Comparison of ENCODE assay signal across 8 mouse cellular contexts in the genomic region with DNA sequence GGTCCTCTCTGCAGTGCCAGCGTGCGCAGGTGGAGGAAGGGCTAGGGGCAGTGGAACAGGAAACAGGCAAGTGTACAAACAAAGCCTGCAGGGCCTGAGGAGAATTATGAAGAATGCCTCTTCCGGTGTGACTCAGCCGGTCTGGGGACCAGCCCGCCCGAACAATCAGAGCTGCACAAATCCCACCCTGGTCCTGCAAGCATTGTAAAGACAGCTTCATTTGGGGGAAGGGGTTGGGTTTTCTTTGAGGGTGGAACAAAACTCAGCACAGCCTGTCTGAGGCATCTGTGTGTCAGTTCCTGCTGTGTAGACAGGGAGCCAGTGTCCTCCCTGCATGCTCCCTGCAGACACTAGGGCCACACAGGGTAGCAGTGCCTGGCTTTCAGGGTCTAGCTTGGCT.
DNase-seq lines count a peak whose midpoint lies in the region; ATAC-seq and TF ChIP-seq lines count a peak whose summit lies in the region.

No protein-coding gene starts in this region.

- DNase-seq in adrenal gland, postnatal 10 days, result peak; percentile 43
- no peak for DNase-seq in adrenal gland, adult 18-20 months (ENCODE audit: low spot score in 2 of 2)
- no peak for DNase-seq in Patski (ENCODE audit: low read depth, low spot score)
- peak; percentile 38 for DNase-seq in heart, postnatal 0 days (ENCODE audit: low spot score)
- DNase-seq in thymus, adult 2 months, result peak; percentile 52
- no peak for DNase-seq in layer of hippocampus, postnatal 14 days (ENCODE audit: low spot score in 2 of 2)
- DNase-seq in right cerebral cortex, postnatal 10 days (ENCODE audit: low spot score in 2 of 2), result no peak

- peak overlapping the region; percentile 6; the same call in 1 of the 2 replicates for H3K4me2 ChIP-seq in heart, postnatal 0 days (ENCODE audit: low read depth, low read length)
- H3K4me2 ChIP-seq in liver, embryonic 12.5 days, result no peak overlapping the region

- peak; percentile 65; the same call in 1 of the 2 replicates for TF ChIP-seq EP300 in heart, postnatal 0 days (IDR thresholded peaks at IDR 0.05; ENCODE audit: low read depth)

- CTCF ChIA-PET in Patski (lab: Charles Lee), result interaction anchor here (1.6 to 2.0 kb wide), 2 partner anchors 116 to 119 kb away, joined by 4 to 5 read pairs; no protein-coding TSS in a partner anchor

- no peak overlapping the region for H3K4me3 ChIP-seq in heart, postnatal 0 days (ENCODE audit: low read depth, low read length)
- H3K4me3 ChIP-seq in liver, embryonic 12.5 days, result no peak overlapping the region
- no peak overlapping the region for H3K4me3 ChIP-seq in thymus, adult 2 months (ENCODE audit: control insufficient read depth, insufficient read depth, low read length)

- peaks cover 29% of the 10 kb centered on the region for H3K4me1 ChIP-seq in heart, postnatal 0 days (ENCODE audit: control insufficient read depth, insufficient read depth)
- peaks cover 30% of the 10 kb centered on the region for H3K4me1 ChIP-seq in liver, embryonic 12.5 days
- H3K4me1 ChIP-seq in thymus, adult 2 months (replicated peaks; ENCODE audit: control insufficient read depth, insufficient read depth, low read length), result peaks cover 24% of the 10 kb centered on the region

- WGBS in heart, postnatal 0 days, result 65% methylated on average over 6 of the region's 6 CpGs
- WGBS in liver, embryonic 12.5 days (ENCODE audit: insufficient replicate concordance), result 21% methylated on average over 6 of the region's 6 CpGs
- 6% methylated on average over 6 of the region's 6 CpGs for WGBS in thymus, adult 2 months

- in situ Hi-C loops in Patski (cut with MboI; ENCODE audit: low pct_unique_long_range_greater_than_20kb), result loop anchor here (25.0 kb wide), 1 partner anchor 302 kb away; the partner anchor contains the start of gene Secisbp2

- POLR2A ChIA-PET in Patski (lab: Charles Lee), result interaction anchor here (0.6 to 4.0 kb wide), 3 partner anchors 14 to 120 kb away, joined by 5 to 21 read pairs (median 7); partner anchors contain the start of gene Gadd45g

- no peaks in the 10 kb centered on the region for H3K27me3 ChIP-seq in Patski
- no peaks in the 10 kb centered on the region for H3K27me3 ChIP-seq in heart, postnatal 0 days (ENCODE audit: control insufficient read depth, insufficient read depth, low read length)
- 0 out of 2 replicates have a peak, but pooled peaks cover 15% of the 10 kb centered on the region for H3K27me3 ChIP-seq in liver, embryonic 12.5 days (replicated peaks)
- no peaks in the 10 kb centered on the region for H3K27me3 ChIP-seq in thymus, adult 2 months (ENCODE audit: control insufficient read depth, insufficient read depth, low read length)

- no peak for TF ChIP-seq POLR2A in thymus, adult 2 months (IDR thresholded peaks at IDR 0.05; ENCODE audit: control insufficient read depth, extremely low read depth, insufficient read depth, low read length, poor library complexity)

- H3K9me3 ChIP-seq in heart, postnatal 0 days (replicated peaks; ENCODE audit: control insufficient read depth, low read length), result no peaks in the 10 kb centered on the region
- no peaks in the 10 kb centered on the region for H3K9me3 ChIP-seq in liver, embryonic 12.5 days (replicated peaks)

- H3K27ac ChIP-seq in heart, postnatal 0 days (ENCODE audit: low read depth), result peak overlapping the region; percentile 80
- 0 out of 2 replicates have a peak overlapping the region, but pooled peaks have one; percentile 7 for H3K27ac ChIP-seq in liver, embryonic 12.5 days
- peak overlapping the region; percentile 17; the same call in 1 of the 2 replicates for H3K27ac ChIP-seq in thymus, adult 2 months (ENCODE audit: control insufficient read depth, insufficient read depth, low read length)

- no peak for TF ChIP-seq CTCF in Patski (IDR thresholded peaks at IDR 0.05)
- TF ChIP-seq CTCF in heart, postnatal 0 days (IDR thresholded peaks at IDR 0.05; ENCODE audit: low read depth), result no peak
- TF ChIP-seq CTCF in thymus, adult 2 months (IDR thresholded peaks at IDR 0.05; ENCODE audit: borderline replicate concordance, control insufficient read depth, extremely low read depth, insufficient read depth, low read length, poor library complexity), result no peak

- peak; percentile 7 for ATAC-seq in Patski
- peak; percentile 56 for ATAC-seq in heart, postnatal 0 days (ENCODE audit: insufficient read depth, low read depth)
- peak; percentile 28; the same call in 1 of the 2 replicates for ATAC-seq in liver, embryonic 12.5 days

- no peak overlapping the region for H3K9ac ChIP-seq in heart, postnatal 0 days (replicated peaks; ENCODE audit: low read depth, low read length)
- H3K9ac ChIP-seq in liver, embryonic 12.5 days, result no peak overlapping the region

- H3K36me3 ChIP-seq in heart, postnatal 0 days (replicated peaks; ENCODE audit: control insufficient read depth, insufficient read depth, low read length), result no peaks in the 10 kb centered on the region
- no peaks in the 10 kb centered on the region for H3K36me3 ChIP-seq in liver, embryonic 12.5 days
- H3K36me3 ChIP-seq in thymus, adult 2 months (ENCODE audit: control insufficient read depth, insufficient read depth, low read length), result no peaks in the 10 kb centered on the region

Comparison
In these comparisons a context has a peak if more than half of its experiments do, and no peak if none do; other contexts are left out.
1. DNase-seq: peak in adrenal gland, postnatal 10 days (single experiment), heart, postnatal 0 days (single experiment) and thymus, adult 2 months (single experiment); none in adrenal gland, adult 18-20 months (0 of 2), Patski (single experiment), layer of hippocampus, postnatal 14 days (0 of 2) and right cerebral cortex, postnatal 10 days (0 of 2).
2. H3K27ac ChIP-seq: peak in every context shown above with its lines; median percentile 80 in heart, postnatal 0 days; 17 in thymus, adult 2 months; 7 in liver, embryonic 12.5 days.
3. Peak in every context shown above with its lines, with median percentiles within 50 percentile points of each other: ATAC-seq.